Mouse (Mus musculus) heart, embryonic 11.5 days (tissue): ENCODE measurements around the gene Arhgap28. TPM values are rescaled to one million over a fixed set of nuclear protein-coding genes. Genes with fewer than 3 reads are reported as not detected.

Experiments used
- ATAC-seq: fragments of 200-750 bp; cut with Nextera tagmentation; replicated peaks from 2 replicates; pipeline ENCODE4 v1.8.0; 2017; ENCODE audit warnings: moderate library complexity; ENCODE audit not compliant: insufficient number of reproducible peaks, low FRiP score, low TSS enrichment
- H3K27ac ChIP-seq: fragments of 300-500 bp; sonication (generic); 2 replicates; pipeline ENCODE4 v1.5.1; 2014; ENCODE audit warnings: mild to moderate bottlenecking, low read depth, low read length
- H3K27me3 ChIP-seq: fragments of 300-500 bp; sonication (generic); 2 replicates; pipeline ENCODE4 v1.6.1; 2014; ENCODE audit warnings: mild to moderate bottlenecking, low read length, mixed read lengths; ENCODE audit not compliant: control insufficient read depth, insufficient read depth
- H3K36me3 ChIP-seq: fragments of 300-500 bp; sonication (generic); 2 replicates; pipeline ENCODE4 v1.6.1; 2014; ENCODE audit warnings: mild to moderate bottlenecking, low read length, moderate library complexity, mixed read lengths; ENCODE audit not compliant: control insufficient read depth, insufficient read depth
- H3K4me1 ChIP-seq: fragments of 300-500 bp; sonication (generic); 2 replicates; pipeline ENCODE4 v1.6.1; 2014; ENCODE audit warnings: low read length; ENCODE audit not compliant: control insufficient read depth, insufficient read depth
- H3K4me2 ChIP-seq: fragments of 300-500 bp; sonication (generic); 2 replicates; pipeline ENCODE4 v1.6.1; 2014; ENCODE audit warnings: mild to moderate bottlenecking, moderate library complexity
- H3K4me3 ChIP-seq: fragments of 300-500 bp; sonication (generic); 2 replicates; pipeline ENCODE4 v1.5.1; 2014; ENCODE audit warnings: low read depth, low read length
- H3K9ac ChIP-seq: fragments of 300-500 bp; sonication (generic); 2 replicates; pipeline ENCODE4 v1.6.1; 2014; ENCODE audit warnings: mild to moderate bottlenecking, low read depth, low read length, moderate library complexity
- H3K9me3 ChIP-seq: fragments of 300-500 bp; sonication (generic); replicated peaks from 2 replicates; pipeline ENCODE4 v1.6.1; 2016; ENCODE audit warnings: low read length; ENCODE audit not compliant: control insufficient read depth
- WGBS: fragments of 180-500 bp; shearing (Covaris S2); extraction: QIAGEN DNeasy Blood & Tissue Kit; methylation state at CpG from one replicate; pipeline ENCODE4 v1.1.7; 2014; ENCODE audit not compliant: insufficient replicate concordance; 5-methylcytosine and 5-hydroxymethylcytosine counted together
- polyA plus RNA-seq: library from polyadenylated mRNA; unstranded; fragments of >200 nt; fragmentation: Nextera tagmentation; extraction: Ambion mirVana; gene quantifications from 2 replicates; pipeline ENCODE4 v1.2.1, GENCODE M21; 2014

Arhgap28 gene
- polyA plus RNA-seq, 1 experiment from 2014 or later, result 25.9 TPM

DNA sequence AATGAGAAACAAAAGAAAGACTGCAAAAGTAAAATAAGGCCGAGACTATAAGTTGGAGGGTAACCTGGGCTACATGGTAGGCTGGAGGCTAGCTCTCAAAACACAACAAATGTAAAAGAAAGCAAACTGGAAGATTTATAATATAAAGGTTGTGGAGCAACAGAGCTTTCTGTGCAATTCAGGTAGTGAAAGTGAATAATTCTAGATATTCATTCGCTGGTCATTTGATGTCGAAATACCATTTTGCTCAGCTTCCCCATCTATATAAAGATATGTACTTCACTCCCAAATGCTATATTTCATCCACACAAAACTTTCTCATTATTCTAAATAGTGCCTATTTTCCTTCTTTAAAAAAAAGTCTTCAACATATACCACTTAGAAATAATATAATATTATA lies 66.9 kb downstream of the Arhgap28 start:
- Histone ChIP-seq H3K9me3 (no peaks in the 10 kb centered on the region), H3K27me3 (no peaks in the 10 kb centered on the region), H3K4me3 (no peak overlapping the region), H3K9ac (no peak overlapping the region), H3K4me1 (no peaks in the 10 kb centered on the region), H3K27ac (no peak overlapping the region), H3K4me2 (no peak overlapping the region), H3K36me3 (no peaks in the 10 kb centered on the region)
- no peak for ATAC-seq
- 94% methylated on average over 3 of the region's 3 CpGs for WGBS

GRCm38 (mm10) chr17:67935556-67935955 lies 68.4 kb downstream of the Arhgap28 start:
- ATAC-seq, result no peak
- no peak overlapping the region for H3K4me2 ChIP-seq
- H3K36me3 ChIP-seq, result no peaks in the 10 kb centered on the region
- no peak overlapping the region for H3K27ac ChIP-seq
- WGBS, result 86% methylated on average over 4 of the region's 4 CpGs
- no peak overlapping the region for H3K4me3 ChIP-seq
- no peak overlapping the region for H3K9ac ChIP-seq
- no peaks in the 10 kb centered on the region for H3K27me3 ChIP-seq
- no peaks in the 10 kb centered on the region for H3K9me3 ChIP-seq
- no peaks in the 10 kb centered on the region for H3K4me1 ChIP-seq

GRCm38 (mm10) chr17:67931396-67931795 lies 72.5 kb downstream of the Arhgap28 start:
- Histone ChIP-seq H3K9me3 (no peaks in the 10 kb centered on the region), H3K4me1 (peaks cover 3% of the 10 kb centered on the region; the same call in 1 of the 2 replicates), H3K27me3 (no peaks in the 10 kb centered on the region), H3K9ac (no peak overlapping the region), H3K27ac (no peak overlapping the region), H3K4me2 (no peak overlapping the region), H3K4me3 (no peak overlapping the region), H3K36me3 (no peaks in the 10 kb centered on the region)
- WGBS, result 63% methylated on average over 6 of the region's 6 CpGs
- no peak for ATAC-seq

DNA sequence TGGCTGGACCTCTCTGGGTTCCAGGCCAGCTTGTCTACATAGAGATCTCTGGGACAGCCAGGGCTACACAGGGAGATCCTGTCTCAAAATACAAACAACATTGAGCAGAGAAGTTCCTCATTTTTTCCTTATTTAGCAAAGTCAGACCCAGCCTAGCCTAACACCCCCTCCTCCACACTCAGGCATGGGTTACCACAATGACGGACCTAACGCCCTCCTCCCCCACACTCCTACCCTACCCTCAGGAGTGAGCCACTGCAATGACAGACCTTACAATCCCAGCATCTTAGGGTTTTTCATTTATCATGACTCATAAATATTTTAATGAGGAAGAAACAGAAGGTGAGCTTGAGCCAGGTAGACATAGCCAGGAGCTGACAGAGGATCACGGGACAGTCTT lies 73.0 kb downstream of the Arhgap28 start:
- ATAC-seq, result no peak
- Histone ChIP-seq H3K27ac (no peak overlapping the region), H3K27me3 (no peaks in the 10 kb centered on the region), H3K9me3 (no peaks in the 10 kb centered on the region), H3K4me3 (no peak overlapping the region), H3K4me1 (peaks cover 3% of the 10 kb centered on the region; the same call in 1 of the 2 replicates), H3K36me3 (no peaks in the 10 kb centered on the region), H3K4me2 (no peak overlapping the region), H3K9ac (no peak overlapping the region)
- 88% methylated on average over 3 of the region's 3 CpGs for WGBS

- Histone ChIP-seq H3K9ac (no peak overlapping the region), H3K27ac (no peak overlapping the region), H3K27me3 (no peaks in the 10 kb centered on the region), H3K4me2 (no peak overlapping the region), H3K4me1 (peaks cover 3% of the 10 kb centered on the region; the same call in 1 of the 2 replicates), H3K9me3 (no peaks in the 10 kb centered on the region), H3K4me3 (no peak overlapping the region), H3K36me3 (no peaks in the 10 kb centered on the region)
- ATAC-seq, result no peak
- 71% methylated on average over 3 of the region's 3 CpGs for WGBS
These were observed 73.5 kb downstream of the Arhgap28 start for GRCm38 (mm10) chr17:67930467-67930866.

DNA sequence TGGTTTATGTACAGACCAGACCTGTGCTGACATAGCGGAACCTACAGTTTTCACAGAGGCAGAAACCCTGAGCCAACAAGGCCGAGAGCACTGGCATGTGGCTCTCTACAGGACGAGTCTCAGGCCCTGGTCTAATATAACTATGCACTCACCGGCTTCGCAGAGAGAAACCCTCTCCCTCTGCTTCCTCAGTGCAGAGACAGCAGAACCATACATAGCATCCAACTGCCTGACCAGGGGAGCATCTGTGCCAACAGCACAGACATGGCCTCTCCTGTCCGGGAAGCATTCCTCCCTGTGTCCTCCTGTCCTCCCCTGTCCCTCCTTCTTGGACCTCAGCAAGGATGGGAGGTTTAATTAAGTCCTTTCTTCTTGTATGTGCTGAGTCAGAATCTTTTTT lies 75.6 kb downstream of the Arhgap28 start:
- H3K27me3 ChIP-seq, result no peaks in the 10 kb centered on the region
- no peaks in the 10 kb centered on the region for H3K9me3 ChIP-seq
- H3K4me2 ChIP-seq, result no peak overlapping the region
- WGBS, result 85% methylated on average over 6 of the region's 6 CpGs
- H3K4me1 ChIP-seq, result peaks cover 3% of the 10 kb centered on the region; the same call in 1 of the 2 replicates
- H3K4me3 ChIP-seq, result no peak overlapping the region
- H3K36me3 ChIP-seq, result no peaks in the 10 kb centered on the region
- H3K9ac ChIP-seq, result no peak overlapping the region
- H3K27ac ChIP-seq, result no peak overlapping the region
- no peak for ATAC-seq

GRCm38 (mm10) chr17:67927864-67928263 lies 76.1 kb downstream of the Arhgap28 start:
- no peak overlapping the region for H3K9ac ChIP-seq
- H3K36me3 ChIP-seq, result no peaks in the 10 kb centered on the region
- WGBS, result 80% methylated on average over 8 of the region's 8 CpGs
- H3K27me3 ChIP-seq, result no peaks in the 10 kb centered on the region
- H3K27ac ChIP-seq, result no peak overlapping the region
- no peaks in the 10 kb centered on the region for H3K9me3 ChIP-seq
- no peak overlapping the region for H3K4me2 ChIP-seq
- no peak overlapping the region for H3K4me3 ChIP-seq
- ATAC-seq, result no peak
- peaks cover 3% of the 10 kb centered on the region; the same call in 1 of the 2 replicates for H3K4me1 ChIP-seq

DNA sequence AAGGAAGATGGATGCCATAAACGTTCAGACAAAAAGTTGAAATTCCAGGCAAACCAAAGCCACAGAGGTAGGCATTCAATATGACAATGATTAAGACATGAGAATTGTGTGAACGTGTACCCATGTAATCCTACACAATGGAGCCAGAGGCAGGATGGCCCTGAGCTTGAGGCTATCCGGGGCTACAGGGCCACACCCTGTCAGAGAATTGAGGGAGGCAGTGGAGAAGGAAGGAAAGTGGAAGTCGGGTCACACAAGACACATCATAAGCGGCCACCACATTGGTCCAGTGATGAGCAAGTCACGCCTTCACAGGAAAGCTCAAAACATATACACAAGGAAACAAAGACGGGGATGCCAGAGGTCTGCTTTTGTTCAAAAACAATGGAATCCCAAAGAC lies 84.0 kb downstream of the Arhgap28 start:
- no peaks in the 10 kb centered on the region for H3K9me3 ChIP-seq
- no peak overlapping the region for H3K4me3 ChIP-seq
- no peak overlapping the region for H3K4me2 ChIP-seq
- 0 out of 2 replicates have a peak, but pooled peaks cover 4% of the 10 kb centered on the region for H3K4me1 ChIP-seq
- ATAC-seq, result no peak
- H3K36me3 ChIP-seq, result no peaks in the 10 kb centered on the region
- WGBS, result 80% methylated on average over 7 of the region's 7 CpGs
- H3K27me3 ChIP-seq, result no peaks in the 10 kb centered on the region
- no peak overlapping the region for H3K9ac ChIP-seq
- no peak overlapping the region for H3K27ac ChIP-seq

- Histone ChIP-seq H3K9me3 (no peaks in the 10 kb centered on the region), H3K27me3 (no peaks in the 10 kb centered on the region), H3K36me3 (no peaks in the 10 kb centered on the region), H3K4me2 (no peak overlapping the region), H3K4me3 (no peak overlapping the region), H3K27ac (no peak overlapping the region), H3K4me1 (0 out of 2 replicates have a peak, but pooled peaks cover 4% of the 10 kb centered on the region), H3K9ac (no peak overlapping the region)
- WGBS, result 87% methylated on average over 7 of the region's 7 CpGs
- no peak for ATAC-seq
These were observed 85.7 kb downstream of the Arhgap28 start for GRCm38 (mm10) chr17:67918201-67918600.
